Mouse (Mus musculus): ENCODE data around the gene Relb. TPM values are rescaled to one million over a fixed set of nuclear protein-coding genes. Genes with fewer than 3 reads are reported as not detected.

The Relb gene
- total and polyA plus RNA-seq, 3 experiments: 44.0 to 59.6 (median 58.1) TPM

- H3K27ac ChIP-seq (ENCODE audit: insufficient read depth, low read depth): peak overlapping the region; percentile 77
- peaks cover 22 to 36% of the 10 kb centered on the region in 2 experiments for H3K36me3 ChIP-seq (replicated peaks in 1 of 2; ENCODE audit: control insufficient read depth in 1 of 2, insufficient read depth in 1 of 2, low read length in 1 of 2)
- peak; percentile 70 for DNase-seq (ENCODE audit: extremely low read depth)
- peaks cover 42% of the 10 kb centered on the region for H3K79me2 ChIP-seq (replicated peaks; ENCODE audit: control insufficient read depth, extremely low read depth, insufficient read depth, poor library complexity, severe bottlenecking)
- peak overlapping the region; percentile 76 for H3K9ac ChIP-seq (ENCODE audit: insufficient read depth, low read depth)
- peak overlapping the region; percentile 96 for H3K4me2 ChIP-seq (ENCODE audit: insufficient read depth, low read depth, poor library complexity, severe bottlenecking)
- in situ Hi-C loops (cut with MboI; ENCODE audit: low pct_ligation_motif_present, low pct_unique_long_range_greater_than_20kb, low sequenced_read_pairs) (loop anchor here (10.0 to 25.0 kb wide), 2 partner anchors 68 to 161 kb away; partner anchors contain the start of genes Bloc1s3, Ckm, Klc3 and Trappc6a), dilution Hi-C loops (cut with MboI; ENCODE audit: extremely low pct_ligation_motif_present, extremely low pct_unique_long_range_greater_than_20kb, low sequenced_read_pairs) (no loop called here)
- peaks cover 8 to 56% of the 10 kb centered on the region in 2 experiments for H3K4me1 ChIP-seq (ENCODE audit: control insufficient read depth in 1 of 2, insufficient read depth in 2 of 2)
- no peaks in the 10 kb centered on the region for H3K27me3 ChIP-seq (replicated peaks)
- H3K4me3 ChIP-seq (replicated peaks in 1 of 3; ENCODE audit: low read depth in 2 of 3, low read length in 2 of 3, poor library complexity in 1 of 3): peak overlapping the region; percentile 65 to 73 (median 73)
- no peaks in the 10 kb centered on the region for H3K9me3 ChIP-seq (replicated peaks; ENCODE audit: low read length)
- peak; percentile 81; the same call in 1 of the 2 replicates for TF ChIP-seq KAT2A (IDR thresholded peaks at IDR 0.05; ENCODE audit: insufficient replicate concordance, low read length)
- TF ChIP-seq GABPA (IDR thresholded peaks at IDR 0.05; ENCODE audit: insufficient replicate concordance, low read depth, low read length): no peak; the same call in 1 of the 2 replicates
- TF ChIP-seq PAX5 (IDR thresholded peaks at IDR 0.05; ENCODE audit: low read length): no peak
- TF ChIP-seq E2F4 (IDR thresholded peaks at IDR 0.05; ENCODE audit: insufficient replicate concordance, low read depth, low read length): no peak
- no peak; the same call in none of the 2 replicates for TF ChIP-seq SIN3A (IDR thresholded peaks at IDR 0.05; ENCODE audit: low read length)
- TF ChIP-seq BHLHE40 (IDR thresholded peaks at IDR 0.05; ENCODE audit: low read depth, low read length): peak; percentile 91
- TF ChIP-seq POLR2AphosphoS2 (IDR thresholded peaks at IDR 0.05; ENCODE audit: low read depth, low read length): peak; percentile 57; the same call in 1 of the 2 replicates
- no peak for TF ChIP-seq USF1 (IDR thresholded peaks at IDR 0.05; ENCODE audit: low read depth, low read length)
- peak; percentile 77 for TF ChIP-seq ELF1 (IDR thresholded peaks at IDR 0.05; ENCODE audit: low read depth, low read length)
- peak; percentile 83 for TF ChIP-seq POLR2A (IDR thresholded peaks at IDR 0.05; ENCODE audit: low read depth, low read length)
- no peak for TF ChIP-seq ZNF384 (IDR thresholded peaks at IDR 0.05; ENCODE audit: low read depth, low read length)
- TF ChIP-seq HCFC1 (IDR thresholded peaks at IDR 0.05; ENCODE audit: low read depth, low read length): peak; percentile 88
- 0 out of 2 replicates have a peak, but pooled peaks have one; percentile 78 for TF ChIP-seq UBTF (IDR thresholded peaks at IDR 0.05; ENCODE audit: low read depth, low read length)
- no peak for TF ChIP-seq JUND (conservative IDR thresholded peaks at IDR 0.05; ENCODE audit: low read depth, low read length)
- TF ChIP-seq MAFK (IDR thresholded peaks at IDR 0.05; ENCODE audit: insufficient replicate concordance, low read length): no peak
- TF ChIP-seq JUN (IDR thresholded peaks at IDR 0.05; ENCODE audit: insufficient read depth, low read depth, low read length): no peak
- TF ChIP-seq MAZ (IDR thresholded peaks at IDR 0.05; ENCODE audit: low read depth, low read length): peak; percentile 83
- TF ChIP-seq IRF4 (IDR thresholded peaks at IDR 0.05; ENCODE audit: low read depth, low read length): peak; percentile 83
- TF ChIP-seq MYC (IDR thresholded peaks at IDR 0.05; ENCODE audit: low read depth, low read length): peak; percentile 52; the same call in 1 of the 2 replicates
- TF ChIP-seq CTCF (conservative IDR thresholded peaks at IDR 0.05 in 1 of 2, IDR thresholded peaks at IDR 0.05 in 1 of 2; ENCODE audit: low read depth in 2 of 2, low read length in 2 of 2): no peak; a peak in 1 of 4 replicates
- TF ChIP-seq ZMIZ1 (IDR thresholded peaks at IDR 0.05; ENCODE audit: low read depth, low read length): peak; percentile 64
- no peak for TF ChIP-seq ZC3H11A (IDR thresholded peaks at IDR 0.05; ENCODE audit: low read depth, low read length)
- TF ChIP-seq NRF1 (IDR thresholded peaks at IDR 0.05; ENCODE audit: low read depth, low read length): peak; percentile 69
- no peak; the same call in none of the 2 replicates for TF ChIP-seq CHD1 (IDR thresholded peaks at IDR 0.05; ENCODE audit: low read depth, low read length)
- TF ChIP-seq MEF2A (IDR thresholded peaks at IDR 0.05; ENCODE audit: borderline replicate concordance, low read depth, low read length): peak; percentile 77
- TF ChIP-seq NELFE (IDR thresholded peaks at IDR 0.05; ENCODE audit: low read depth, low read length): peak; percentile 79
- no peak; the same call in 1 of the 2 replicates for TF ChIP-seq ETS1 (conservative IDR thresholded peaks at IDR 0.05; ENCODE audit: low read depth, low read length)
- TF ChIP-seq CHD2 (IDR thresholded peaks at IDR 0.05; ENCODE audit: low read length): peak; percentile 41; the same call in 1 of the 2 replicates
- no peak for TF ChIP-seq ZKSCAN1 (IDR thresholded peaks at IDR 0.05; ENCODE audit: borderline replicate concordance, low read depth, low read length)
- no peak; the same call in 1 of the 2 replicates for TF ChIP-seq TBP (conservative IDR thresholded peaks at IDR 0.05; ENCODE audit: low read depth, low read length)
- no peak for TF ChIP-seq RAD21 (IDR thresholded peaks at IDR 0.05; ENCODE audit: low read depth, low read length)
- TF ChIP-seq EP300 (IDR thresholded peaks at IDR 0.05; ENCODE audit: low read length): 0 out of 2 replicates have a peak, but pooled peaks have one; percentile 15
- peak; percentile 96 for TF ChIP-seq MXI1 (IDR thresholded peaks at IDR 0.05; ENCODE audit: low read depth, low read length)
- peak; percentile 97 for TF ChIP-seq TCF12 (IDR thresholded peaks at IDR 0.05; ENCODE audit: low read depth, low read length)
- TF ChIP-seq RCOR1 (conservative IDR thresholded peaks at IDR 0.05; ENCODE audit: low read depth, low read length): no peak
- TF ChIP-seq SMC3 (IDR thresholded peaks at IDR 0.05; ENCODE audit: low read depth, low read length): no peak
- TF ChIP-seq MAX (IDR thresholded peaks at IDR 0.05; ENCODE audit: low read length): peak; percentile 78
Observed at GRCm38 (mm10) chr7:19572926-19573775, 56.1 kb downstream of the Relb start.
